Mouse (Mus musculus): ENCODE data around the gene Samd1. TPM values are rescaled to one million over a fixed set of nuclear protein-coding genes. Genes with fewer than 3 reads are reported as not detected.
A peak's percentile ranks its signal among the peaks of the same experiment; 100 is the strongest.

Samd1 gene
- polyA plus RNA-seq, 1 experiment from 2014 or later: 7.3 TPM

GRCm38 (mm10) chr8:84042948-84043342 is 45.5 kb downstream of the Samd1 start:
- WGBS: 39% methylated on average over 12 of the region's 12 CpGs
- Histone ChIP-seq H3K36me3 (no peaks in the 10 kb centered on the region), H3K4me3 (no peak overlapping the region), H3K27me3 (peaks cover 54% of the 10 kb centered on the region), H3K4me1 (replicated peaks) (peaks cover 19% of the 10 kb centered on the region), H3K27ac (replicated peaks) (no peak overlapping the region), H3K9ac (no peak overlapping the region), H3K4me2 (peak overlapping the region; percentile 67), H3K9me3 (no peaks in the 10 kb centered on the region)
- ATAC-seq (ENCODE audit: low FRiP score, low read depth): no peak

DNA sequence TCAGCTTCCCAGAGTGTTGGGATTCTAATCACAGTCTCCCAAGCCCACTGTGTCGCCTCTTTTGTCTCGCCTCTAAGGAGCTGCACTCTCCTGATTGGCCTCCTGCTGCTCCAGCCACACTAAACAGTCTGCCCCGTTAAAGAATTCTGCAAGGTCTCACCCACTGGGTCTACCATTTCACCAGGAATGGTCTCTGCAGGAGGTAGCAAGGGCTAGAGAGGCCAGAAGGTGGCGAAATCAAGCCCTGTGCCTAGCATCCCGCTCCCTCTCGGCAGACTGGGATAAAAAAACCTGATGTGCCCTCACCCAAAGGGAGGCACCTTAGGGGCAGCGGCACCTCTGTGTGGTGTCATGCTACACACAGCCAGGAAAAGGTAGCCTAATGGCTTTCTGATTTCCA is 46.6 kb downstream of the Samd1 start:
- H3K36me3 ChIP-seq: no peaks in the 10 kb centered on the region
- H3K4me2 ChIP-seq: no peak overlapping the region
- ATAC-seq (ENCODE audit: low FRiP score, low read depth): no peak
- H3K4me3 ChIP-seq: no peak overlapping the region
- 4% methylated on average over 7 of the region's 7 CpGs for WGBS
- H3K9ac ChIP-seq: no peak overlapping the region
- no peaks in the 10 kb centered on the region for H3K9me3 ChIP-seq
- H3K27ac ChIP-seq (replicated peaks): no peak overlapping the region
- peaks cover 19% of the 10 kb centered on the region for H3K4me1 ChIP-seq (replicated peaks)
- peaks cover 54% of the 10 kb centered on the region for H3K27me3 ChIP-seq

GRCm38 (mm10) chr8:84044900-84045299 is 47.4 kb downstream of the Samd1 start, which contains the start of gene Rln3:
Rln3 (minus strand) TSS chr8:84045000.
- H3K36me3 ChIP-seq: no peaks in the 10 kb centered on the region
- no peaks in the 10 kb centered on the region for H3K9me3 ChIP-seq
- peaks cover 19% of the 10 kb centered on the region for H3K4me1 ChIP-seq (replicated peaks)
- no peak within 1 kb of the TSS for H3K4me3 ChIP-seq
- H3K9ac ChIP-seq: no peak within 1 kb of the TSS
- no peak for ATAC-seq (ENCODE audit: low FRiP score, low read depth)
- 10% methylated on average over 9 of the region's 9 CpGs for WGBS
- no peak within 1 kb of the TSS for H3K4me2 ChIP-seq
- peaks cover 54% of the 10 kb centered on the region for H3K27me3 ChIP-seq
- H3K27ac ChIP-seq (replicated peaks): no peak within 1 kb of the TSS

- 81% methylated on average over 3 of the region's 3 CpGs for WGBS
- Histone ChIP-seq H3K36me3 (no peaks in the 10 kb centered on the region), H3K9ac (no peak overlapping the region), H3K4me3 (no peak overlapping the region), H3K4me2 (no peak overlapping the region), H3K27me3 (peaks cover 42% of the 10 kb centered on the region), H3K27ac (replicated peaks) (no peak overlapping the region), H3K9me3 (no peaks in the 10 kb centered on the region), H3K4me1 (replicated peaks) (peaks cover 19% of the 10 kb centered on the region)
- ATAC-seq (ENCODE audit: low FRiP score, low read depth): no peak
Observed at GRCm38 (mm10) chr8:84046505-84046904, 49.0 kb downstream of the Samd1 start.

DNA sequence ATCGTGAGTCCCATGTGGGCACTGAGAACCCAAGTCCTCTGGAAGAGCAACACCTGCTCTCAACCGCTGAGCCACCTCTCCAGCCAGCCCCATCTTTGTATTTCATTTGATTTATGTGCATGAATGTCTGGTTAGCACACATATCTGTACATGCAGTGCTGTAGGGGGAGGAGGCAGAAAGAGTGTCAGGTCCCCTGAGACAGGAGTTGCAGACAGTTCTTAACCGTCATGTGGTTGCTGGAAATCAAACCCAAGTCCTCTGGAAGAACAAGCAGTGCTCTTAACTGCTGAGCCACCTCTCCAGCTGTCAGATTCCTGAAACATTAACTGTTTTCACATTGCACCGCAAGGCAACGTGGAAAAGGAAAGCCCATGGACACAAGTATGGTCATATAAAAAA is 50.7 kb downstream of the Samd1 start:
- Histone ChIP-seq H3K4me2 (no peak overlapping the region), H3K9me3 (no peaks in the 10 kb centered on the region), H3K36me3 (no peaks in the 10 kb centered on the region), H3K27me3 (peaks cover 26% of the 10 kb centered on the region), H3K4me3 (no peak overlapping the region), H3K4me1 (replicated peaks) (0 out of 2 replicates have a peak, but pooled peaks cover 7% of the 10 kb centered on the region), H3K27ac (replicated peaks) (no peak overlapping the region), H3K9ac (no peak overlapping the region)
- ATAC-seq (ENCODE audit: low FRiP score, low read depth): no peak
- 85% methylated on average over 5 of the region's 5 CpGs for WGBS

MicroRNAs within 50 kb of the gene (microRNA counts, 519-probe panel; counts per million panel counts)
- microRNA mmu-miR-1199: not detected

Small RNAs within 50 kb of the gene (microRNA-seq; reads per million reads assigned to microRNA genes)
- gene Mir1199 (not detected), gene Mir8111 (2.4 reads per million, percentile 6 among the genes with 10 or more reads in this experiment)

Other genes with a start within 250 kb of the Samd1 start
- gene Adgrl1, start 97.6 kb upstream of the Samd1 start, polyA plus RNA-seq (2015; fragmentation: Nextera tagmentation; extraction: Ambion mirVana): 56.8 and 62.0 TPM in 2 replicates
- 1.1 TPM in 2 replicates for gene Gm10644, start 42.5 kb upstream of the Samd1 start, polyA plus RNA-seq (2015; fragmentation: Nextera tagmentation; extraction: Ambion mirVana)
- 12.8 and 14.7 TPM in 2 replicates for gene Asf1b, start 42.2 kb upstream of the Samd1 start, polyA plus RNA-seq (2015; fragmentation: Nextera tagmentation; extraction: Ambion mirVana)
- gene Prkaca, start 24.7 kb upstream of the Samd1 start, polyA plus RNA-seq (2015; fragmentation: Nextera tagmentation; extraction: Ambion mirVana): 241 and 250 TPM in 2 replicates
- 0.47 and 0.75 TPM in 2 replicates for gene 1700067K01Rik, start 3.8 kb downstream of the Samd1 start, polyA plus RNA-seq (2015; fragmentation: Nextera tagmentation; extraction: Ambion mirVana)
- gene 2210011C24Rik, start 14.5 kb downstream of the Samd1 start, polyA plus RNA-seq (2015; fragmentation: Nextera tagmentation; extraction: Ambion mirVana): 0.41 and 0.70 TPM in 2 replicates
- 8.6 and 8.8 TPM in 2 replicates for gene Palm3, start 23.8 kb downstream of the Samd1 start, polyA plus RNA-seq (2015; fragmentation: Nextera tagmentation; extraction: Ambion mirVana)
- gene Il27ra, start 44.9 kb downstream of the Samd1 start, polyA plus RNA-seq (2015; fragmentation: Nextera tagmentation; extraction: Ambion mirVana): 0.69 and 0.97 TPM in 2 replicates
- 0.51 and 1.2 TPM in 2 replicates for gene Rln3, start 47.3 kb downstream of the Samd1 start, polyA plus RNA-seq (2015; fragmentation: Nextera tagmentation; extraction: Ambion mirVana)
- 0.92 and 1.4 TPM in 2 replicates for gene Gm10643, start 67.5 kb downstream of the Samd1 start, polyA plus RNA-seq (2015; fragmentation: Nextera tagmentation; extraction: Ambion mirVana)
- 9.4 and 11.2 TPM in 2 replicates for gene Rfx1, start 69.2 kb downstream of the Samd1 start, polyA plus RNA-seq (2015; fragmentation: Nextera tagmentation; extraction: Ambion mirVana)
- gene Dcaf15, start 107.1 kb downstream of the Samd1 start, polyA plus RNA-seq (2015; fragmentation: Nextera tagmentation; extraction: Ambion mirVana): 19.0 and 22.6 TPM in 2 replicates
- 0.35 and 0.44 TPM in 2 replicates for gene Podnl1, start 128.3 kb downstream of the Samd1 start, polyA plus RNA-seq (2015; fragmentation: Nextera tagmentation; extraction: Ambion mirVana)
- gene Cc2d1a, start 150.3 kb downstream of the Samd1 start, polyA plus RNA-seq (2015; fragmentation: Nextera tagmentation; extraction: Ambion mirVana): 41.5 and 47.1 TPM in 2 replicates
- 2.3 and 2.8 TPM in 2 replicates for gene 4930432K21Rik, start 150.4 kb downstream of the Samd1 start, polyA plus RNA-seq (2015; fragmentation: Nextera tagmentation; extraction: Ambion mirVana)
- gene Nanos3, start 187.5 kb downstream of the Samd1 start, polyA plus RNA-seq (2015; fragmentation: Nextera tagmentation; extraction: Ambion mirVana): 8.0 and 8.7 TPM in 2 replicates
- gene Zswim4, start 239.4 kb downstream of the Samd1 start, polyA plus RNA-seq (2015; fragmentation: Nextera tagmentation; extraction: Ambion mirVana): 23.3 and 24.9 TPM in 2 replicates